Mouse (Mus musculus): Measurements from ENCODE around the gene Tecpr1. TPM values are rescaled to one million over a fixed set of nuclear protein-coding genes. Genes with fewer than 3 reads are reported as not detected.

Tecpr1 gene
- total RNA-seq (2023) = 10 to 100 TPM; 36.7 to 45.8 TPM

GRCm38 (mm10) chr5:144223503-144223862 is at the start of gene Tecpr1:
TSS of gene Tecpr1 (minus strand) at chr5:144223615.

GRCm38 (mm10) chr5:144243901-144244487 is 20.6 kb upstream of the Tecpr1 start, which contains the start of gene Bri3:
TSS of gene Bri3 (plus strand) at chr5:144244437.

GRCm38 (mm10) chr5:144189950-144190583 is 33.3 kb downstream of the Tecpr1 start, which contains the start of gene Bhlha15:
TSS of gene Bhlha15 (plus strand) at chr5:144190286.

Other genes with a start within 250 kb of the Tecpr1 start
- gene Ccz1, start 208.7 kb downstream of the Tecpr1 start, total RNA-seq (2023) = 10 to 100 TPM; 57.7 to 63.0 TPM
- gene Ocm, start 196.9 kb downstream of the Tecpr1 start, total RNA-seq (2023) = not detected
- gene Lmtk2, start 123.2 kb downstream of the Tecpr1 start, total RNA-seq (2023) = 10 to 100 TPM; 18.8 to 20.2 TPM
- gene Bhlha15, start 33.3 kb downstream of the Tecpr1 start, total RNA-seq (2023) = under 1 TPM; 0.37 to 0.52 TPM
- 100 to 1,000 TPM; 146 to 175 TPM for gene Bri3, start 20.8 kb upstream of the Tecpr1 start, total RNA-seq (2023)
- gene Baiap2l1, start 134.5 kb upstream of the Tecpr1 start, total RNA-seq (2023) = under 1 TPM; 0.34 to 0.67 TPM

All from monocyte, adult 59 days (primary cell).